Mouse (Mus musculus): Measurements from ENCODE around the gene Gls2. TPM values are rescaled to one million over a fixed set of nuclear protein-coding genes. Genes with fewer than 3 reads are reported as not detected.

Gls2 gene
- polyA plus RNA-seq, 1 experiment, result not detected

- TF ChIP-seq TAL1 (IDR thresholded peaks at IDR 0.05; ENCODE audit: low read length), result no peak
- no peak for TF ChIP-seq GATA1 (IDR thresholded peaks at IDR 0.05; ENCODE audit: low read length)
- Histone ChIP-seq H3K4me1 (ENCODE audit: control insufficient read depth) (no peaks in the 10 kb centered on the region; the same call in 1 of the 2 replicates), H3K9me3 (ENCODE audit: control insufficient read depth, low read length) (no peaks in the 10 kb centered on the region), H3K27me3 (ENCODE audit: control insufficient read depth) (no peaks in the 10 kb centered on the region), H3K4me3 (replicated peaks) (no peak overlapping the region), H3K36me3 (ENCODE audit: control insufficient read depth) (no peaks in the 10 kb centered on the region; the same call in 1 of the 2 replicates)
Measured at GRCm38 (mm10) chr10:128258953-128259352, 64.7 kb downstream of the Gls2 start.

Other genes with a start within 250 kb of the Gls2 start
- gene Hsd17b6, start 186.8 kb upstream of the Gls2 start, polyA plus RNA-seq (2012), result not detected in 2 replicates
- 1.3 TPM in 2 replicates for gene Prim1, start 179.3 kb upstream of the Gls2 start, polyA plus RNA-seq (2012)
- gene Naca, start 158.9 kb upstream of the Gls2 start, polyA plus RNA-seq (2012), result 10.5 and 11.0 TPM in 2 replicates
- gene Ptges3, start 135.5 kb upstream of the Gls2 start, polyA plus RNA-seq (2012), result 8.6 and 11.8 TPM in 2 replicates
- 152 and 224 TPM in 2 replicates for gene Atp5b, start 111.2 kb upstream of the Gls2 start, polyA plus RNA-seq (2012)
- 3.2 and 3.6 TPM in 2 replicates for gene Baz2a, start 102.9 kb upstream of the Gls2 start, polyA plus RNA-seq (2012)
- gene Rbms2, start 14.2 kb upstream of the Gls2 start, polyA plus RNA-seq (2012), result 0.72 and 0.93 TPM in 2 replicates
- 0.10 and 0.18 TPM in 2 replicates for gene Spryd4, start 17.4 kb downstream of the Gls2 start, polyA plus RNA-seq (2012)
- gene Mip, start 31.4 kb downstream of the Gls2 start, polyA plus RNA-seq (2012), result 0.03 TPM in 1 of 2 replicates, not detected in the other
- 2.7 and 3.0 TPM in 2 replicates for gene Timeless, start 37.6 kb downstream of the Gls2 start, polyA plus RNA-seq (2012)
- 0.02 and 0.04 TPM in 2 replicates for gene Apon, start 59.6 kb downstream of the Gls2 start, polyA plus RNA-seq (2012)
- gene Apof, start 74.2 kb downstream of the Gls2 start, polyA plus RNA-seq (2012), result not detected in 2 replicates
- gene Stat2, start 76.1 kb downstream of the Gls2 start, polyA plus RNA-seq (2012), result 0.16 and 0.23 TPM in 2 replicates
- not detected in 2 replicates for gene Il23a, start 104.3 kb downstream of the Gls2 start, polyA plus RNA-seq (2012)
- 0.31 and 0.44 TPM in 2 replicates for gene Pan2, start 108.9 kb downstream of the Gls2 start, polyA plus RNA-seq (2012)
- 2.3 and 3.2 TPM in 2 replicates for gene Cnpy2, start 128.0 kb downstream of the Gls2 start, polyA plus RNA-seq (2012)
- gene Cs, start 143.3 kb downstream of the Gls2 start, polyA plus RNA-seq (2012), result 2.2 and 3.1 TPM in 2 replicates
- 0.49 and 0.53 TPM in 2 replicates for gene Coq10a, start 174.5 kb downstream of the Gls2 start, polyA plus RNA-seq (2012)
- gene Ankrd52, start 182.7 kb downstream of the Gls2 start, polyA plus RNA-seq (2012), result 1.4 and 1.9 TPM in 2 replicates
- 0.15 and 0.16 TPM in 2 replicates for gene Slc39a5, start 206.8 kb downstream of the Gls2 start, polyA plus RNA-seq (2012)
- gene Nabp2, start 217.0 kb downstream of the Gls2 start, polyA plus RNA-seq (2012), result 32.3 and 34.1 TPM in 2 replicates
- gene Rnf41, start 217.2 kb downstream of the Gls2 start, polyA plus RNA-seq (2012), result 0.37 and 0.48 TPM in 2 replicates

Measured in erythroblast, embryonic 14.5 days (primary cell).